Mouse (Mus musculus) heart, embryonic 16.5 days (tissue): ENCODE data around the gene Tmed1. TPM values are rescaled to one million over a fixed set of nuclear protein-coding genes. Genes with fewer than 3 reads are reported as not detected.
"Not testable (repeated sequence)": the region's sequence is repeated elsewhere in the genome, so short reads cannot be mapped to it uniquely, and the experiment has no call there.

Source experiments
- ATAC-seq: fragments of 200-750 bp; cut with Nextera tagmentation; replicated peaks from 2 replicates; pipeline ENCODE4 v1.8.0; 2017; ENCODE audit warnings: moderate number of reproducible peaks; ENCODE audit not compliant: insufficient read depth, low FRiP score; ENCODE audit errors: extremely low read depth
- H3K27ac ChIP-seq: fragments of 300-500 bp; sonication (generic); 2 replicates; pipeline ENCODE4 v1.5.1; 2014; ENCODE audit warnings: mild to moderate bottlenecking, low read length, control low read depth, moderate library complexity
- H3K27me3 ChIP-seq: fragments of 300-500 bp; sonication (generic); 2 replicates; pipeline ENCODE4 v1.6.1; 2014; ENCODE audit warnings: low read length, mixed read lengths; ENCODE audit not compliant: control insufficient read depth, insufficient read depth
- H3K36me3 ChIP-seq: fragments of 300-500 bp; sonication (generic); 2 replicates; pipeline ENCODE4 v1.6.1; 2014; ENCODE audit not compliant: control insufficient read depth, insufficient read depth
- H3K4me1 ChIP-seq: fragments of 300-500 bp; sonication (generic); 2 replicates; pipeline ENCODE4 v1.6.1; 2014; ENCODE audit warnings: low read length, mixed read lengths; ENCODE audit not compliant: control insufficient read depth, insufficient read depth
- H3K4me2 ChIP-seq: fragments of 300-500 bp; sonication (generic); 2 replicates; pipeline ENCODE4 v1.6.1; 2014; ENCODE audit warnings: low read depth, mild to moderate bottlenecking, control low read depth, low read length
- H3K4me3 ChIP-seq: fragments of 300-500 bp; sonication (generic); 2 replicates; pipeline ENCODE4 v1.5.1; 2014; ENCODE audit warnings: mild to moderate bottlenecking, control low read depth, low read length
- H3K9ac ChIP-seq: fragments of 300-500 bp; sonication (generic); 2 replicates; pipeline ENCODE4 v1.6.1; 2014; ENCODE audit warnings: low read length, control low read depth
- H3K9me3 ChIP-seq: fragments of 300-500 bp; sonication (generic); replicated peaks from 2 replicates; pipeline ENCODE4 v1.6.1; 2016; ENCODE audit warnings: low read length; ENCODE audit not compliant: control insufficient read depth
- WGBS: fragments of 180-500 bp; shearing (Covaris S2); extraction: QIAGEN DNeasy Blood & Tissue Kit; methylation state at CpG from one replicate; pipeline ENCODE4 v1.1.7; 2014; 5-methylcytosine and 5-hydroxymethylcytosine counted together
- polyA plus RNA-seq: library from polyadenylated mRNA; unstranded; fragments of >200 nt; fragmentation: Nextera tagmentation; extraction: Ambion mirVana; gene quantifications from 2 replicates; pipeline ENCODE4 v1.2.1, GENCODE M21; 2015

Tmed1 gene
- polyA plus RNA-seq, 1 experiment from 2014 or later, result 81.2 TPM

DNA sequence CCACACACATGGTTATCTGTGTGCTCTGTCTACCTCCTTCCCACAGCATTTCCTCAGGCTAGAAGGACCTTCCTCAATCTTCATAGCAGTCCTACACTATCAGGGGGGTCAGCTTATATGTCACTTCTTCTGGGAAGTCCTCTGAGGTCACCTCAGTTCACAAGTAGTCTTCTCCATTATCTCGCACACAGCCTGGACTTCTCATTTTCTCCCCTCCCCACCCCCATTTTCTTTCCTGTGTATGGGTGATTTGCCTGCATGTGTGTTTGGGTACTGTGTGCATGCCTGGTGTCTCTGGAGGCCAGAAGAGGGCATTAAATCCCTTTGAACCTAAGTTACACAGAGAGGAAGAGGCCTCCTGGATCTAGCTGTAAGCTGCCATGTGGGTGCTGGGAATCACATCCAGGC, 17.9 kb upstream of the Tmed1 start:
- Histone ChIP-seq H3K27me3 (no peaks in the 10 kb centered on the region), H3K9me3 (no peaks in the 10 kb centered on the region), H3K9ac (no peak overlapping the region), H3K4me1 (peaks cover 4% of the 10 kb centered on the region; the same call in 1 of the 2 replicates), H3K4me3 (no peak overlapping the region), H3K4me2 (no peak overlapping the region), H3K36me3 (no peaks in the 10 kb centered on the region), H3K27ac (no peak overlapping the region)
- WGBS, result 57% methylated on average over 1 of the region's 1 CpGs
- ATAC-seq, result no peak

DNA sequence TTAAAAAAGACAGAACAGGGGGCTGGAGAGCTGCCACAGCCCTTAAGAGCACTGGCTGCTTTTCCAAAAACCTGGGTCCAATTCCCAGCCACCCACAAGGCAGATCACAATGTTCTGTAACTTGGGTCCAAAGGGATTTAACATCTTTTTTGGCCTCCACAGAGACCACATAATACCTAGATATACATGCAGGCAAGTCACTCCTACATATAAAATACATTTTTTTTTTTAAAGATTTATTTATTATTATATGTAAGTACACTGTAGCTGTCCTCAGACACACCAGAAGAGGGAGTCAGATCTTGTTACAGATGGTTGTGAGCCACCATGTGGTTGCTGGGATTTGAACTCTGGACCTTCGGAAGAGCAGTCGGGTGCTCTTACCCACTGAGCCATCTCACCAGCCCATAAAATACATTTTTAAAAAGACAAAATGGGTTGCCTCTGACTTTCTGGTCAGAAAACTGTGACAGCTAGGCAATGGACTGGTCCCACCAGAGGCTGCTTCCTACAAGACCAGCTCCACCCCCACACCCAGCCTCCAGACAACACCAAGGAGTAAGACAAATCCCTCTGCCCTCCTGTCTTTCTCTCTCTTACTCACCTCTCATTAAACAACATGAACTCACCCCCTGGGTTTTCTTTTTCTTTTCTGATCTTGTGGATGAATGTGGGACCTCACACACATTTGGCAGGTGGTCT, 17.2 kb upstream of the Tmed1 start:
- H3K9ac ChIP-seq, result no peak overlapping the region
- H3K27ac ChIP-seq, result no peak overlapping the region
- H3K27me3 ChIP-seq, result no peaks in the 10 kb centered on the region
- 95% methylated on average over 2 of the region's 2 CpGs for WGBS
- H3K36me3 ChIP-seq, result no peaks in the 10 kb centered on the region
- no peak overlapping the region for H3K4me3 ChIP-seq
- no peak for ATAC-seq
- H3K9me3 ChIP-seq, result no peaks in the 10 kb centered on the region
- H3K4me1 ChIP-seq, result peaks cover 4% of the 10 kb centered on the region; the same call in 1 of the 2 replicates
- H3K4me2 ChIP-seq, result no peak overlapping the region

DNA sequence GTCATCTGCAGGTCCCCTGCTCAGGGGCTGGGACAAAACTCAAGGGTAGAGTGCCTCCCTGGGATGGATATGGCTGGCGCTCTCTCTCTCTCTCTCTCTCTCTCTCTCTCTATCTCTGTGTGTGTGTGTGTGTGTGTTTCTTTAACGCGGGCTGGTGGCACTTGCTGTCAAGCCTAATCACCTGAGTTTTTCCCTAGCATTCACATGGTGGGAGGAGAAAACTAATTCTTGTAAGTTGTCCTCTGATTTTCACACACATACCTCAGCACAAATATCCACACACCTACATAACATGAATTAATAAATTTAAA, 16.5 kb upstream of the Tmed1 start:
- Histone ChIP-seq H3K27ac (no peak overlapping the region), H3K9me3 (no peaks in the 10 kb centered on the region), H3K27me3 (no peaks in the 10 kb centered on the region), H3K4me1 (peaks cover 4% of the 10 kb centered on the region; the same call in 1 of the 2 replicates), H3K36me3 (no peaks in the 10 kb centered on the region), H3K9ac (peak overlapping the region; percentile 24), H3K4me3 (peak overlapping the region; percentile 31), H3K4me2 (peak overlapping the region; percentile 22)
- WGBS, result 52% methylated on average over 3 of the region's 3 CpGs
- no peak for ATAC-seq

GRCm38 (mm10) chr9:21525937-21526633, 16.0 kb upstream of the Tmed1 start, which contains the start of gene AB124611:
AB124611 (plus strand) TSS chr9:21526176.
- Histone ChIP-seq H3K4me2 (peak within 1 kb of the TSS; percentile 22), H3K27ac (peak within 1 kb of the TSS; percentile 10; the same call in 1 of the 2 replicates), H3K4me3 (peak within 1 kb of the TSS; percentile 31), H3K4me1 (peaks cover 4% of the 10 kb centered on the region; the same call in 1 of the 2 replicates), H3K9me3 (no peaks in the 10 kb centered on the region), H3K27me3 (no peaks in the 10 kb centered on the region), H3K9ac (peak within 1 kb of the TSS; percentile 24), H3K36me3 (no peaks in the 10 kb centered on the region)
- 49% methylated on average over 14 of the region's 14 CpGs for WGBS
- ATAC-seq, result no peak

DNA sequence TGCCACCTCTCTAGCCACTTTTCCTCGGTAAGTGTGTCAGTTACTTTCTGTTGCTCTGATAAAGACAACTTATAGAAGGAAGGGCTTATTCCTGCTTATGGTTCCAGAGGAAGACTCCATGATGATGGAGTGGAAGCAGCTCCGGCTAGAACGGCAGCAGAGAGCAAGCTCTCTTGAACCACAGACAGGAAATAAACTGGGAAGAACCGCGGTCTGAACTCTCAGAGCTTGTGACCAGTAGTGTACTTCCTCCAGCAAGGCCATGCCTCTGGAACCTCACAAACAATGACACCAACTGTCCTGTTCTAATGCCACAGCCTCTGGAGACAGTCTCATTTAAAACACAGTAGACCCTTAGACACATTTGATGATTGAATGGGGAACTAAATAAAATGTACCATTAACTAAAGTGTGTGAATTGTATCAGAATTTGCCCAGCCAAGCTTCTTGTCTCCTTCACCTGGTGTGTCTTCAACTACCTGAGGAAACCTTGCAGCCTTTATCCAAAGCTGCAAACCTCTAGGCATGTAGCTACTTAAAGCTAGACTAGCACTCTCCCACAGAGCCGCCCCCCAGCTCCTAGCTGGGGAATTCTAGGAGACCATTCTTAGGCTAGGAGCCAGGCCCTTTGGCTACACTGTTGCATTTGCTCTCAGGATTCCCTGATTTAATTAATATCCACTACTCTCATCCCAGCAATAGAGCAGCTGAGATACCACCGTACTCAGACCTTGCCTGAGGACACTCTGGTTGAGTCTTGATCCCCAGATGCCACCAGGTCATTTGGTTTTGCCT, 15.3 kb upstream of the Tmed1 start:
- H3K4me2 ChIP-seq, result peak overlapping the region; percentile 22; the same call in 1 of the 2 replicates
- no peaks in the 10 kb centered on the region for H3K27me3 ChIP-seq
- ATAC-seq, result no peak
- H3K27ac ChIP-seq, result peak overlapping the region; percentile 10; the same call in 1 of the 2 replicates
- H3K9me3 ChIP-seq, result no peaks in the 10 kb centered on the region
- H3K36me3 ChIP-seq, result no peaks in the 10 kb centered on the region
- no peak overlapping the region for H3K4me3 ChIP-seq
- H3K9ac ChIP-seq, result no peak overlapping the region
- H3K4me1 ChIP-seq, result peaks cover 4% of the 10 kb centered on the region; the same call in 1 of the 2 replicates
- 63% methylated on average over 7 of the region's 7 CpGs for WGBS

GRCm38 (mm10) chr9:21518690-21519089, 8.6 kb upstream of the Tmed1 start:
- not testable (repeated sequence) for H3K4me1 ChIP-seq, H3K4me2 ChIP-seq, H3K9ac ChIP-seq, H3K9me3 ChIP-seq, ATAC-seq, H3K36me3 ChIP-seq, H3K27ac ChIP-seq, H3K4me3 ChIP-seq, H3K27me3 ChIP-seq
- 83% methylated on average over 6 of the region's 6 CpGs for WGBS

DNA sequence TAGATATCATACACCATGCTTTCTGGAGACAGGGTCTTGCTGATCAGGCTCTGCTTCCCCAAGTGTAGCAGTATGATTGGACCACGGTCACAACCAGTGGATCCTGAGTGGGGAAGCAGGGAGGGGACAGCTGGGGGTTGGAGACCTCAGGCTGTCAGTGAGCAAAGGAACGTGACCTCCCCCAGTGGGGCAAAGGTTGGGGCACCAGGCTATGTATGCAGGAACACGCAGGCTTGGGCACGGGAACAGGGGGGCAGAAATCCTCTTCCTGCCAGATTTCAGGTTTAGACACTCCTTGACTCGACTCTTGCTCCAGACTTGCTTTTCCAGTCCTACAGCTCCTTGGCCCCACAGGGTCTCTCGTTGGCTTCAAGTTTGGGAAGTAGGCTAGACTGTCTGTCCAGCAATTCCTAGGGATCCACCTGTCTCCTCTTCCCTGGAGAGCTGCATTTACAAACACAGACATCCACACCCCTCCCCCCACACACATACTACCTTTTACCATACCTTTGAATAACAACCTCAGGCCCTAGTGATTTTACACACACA, 8.0 kb upstream of the Tmed1 start:
- no peaks in the 10 kb centered on the region for H3K27me3 ChIP-seq
- H3K4me1 ChIP-seq, result no peaks in the 10 kb centered on the region
- no peak for ATAC-seq
- no peaks in the 10 kb centered on the region for H3K9me3 ChIP-seq
- H3K36me3 ChIP-seq, result no peaks in the 10 kb centered on the region
- H3K4me2 ChIP-seq, result no peak overlapping the region
- WGBS, result 70% methylated on average over 6 of the region's 6 CpGs
- H3K4me3 ChIP-seq, result no peak overlapping the region
- no peak overlapping the region for H3K27ac ChIP-seq
- no peak overlapping the region for H3K9ac ChIP-seq

- Histone ChIP-seq H3K27me3 (no peaks in the 10 kb centered on the region), H3K4me1 (peaks cover 13% of the 10 kb centered on the region), H3K36me3 (0 out of 2 replicates have a peak, but pooled peaks cover 6% of the 10 kb centered on the region), H3K9ac (no peak overlapping the region), H3K4me3 (no peak overlapping the region), H3K4me2 (no peak overlapping the region), H3K27ac (no peak overlapping the region), H3K9me3 (no peaks in the 10 kb centered on the region)
- ATAC-seq, result no peak
- 93% methylated on average over 4 of the region's 4 CpGs for WGBS
Measured at GRCm38 (mm10) chr9:21513466-21513865, 3.4 kb upstream of the Tmed1 start.
